Mouse (Mus musculus): ENCODE measurements around the gene Asb15. TPM values are rescaled to one million over a fixed set of nuclear protein-coding genes. Genes with fewer than 3 reads are reported as not detected.

The Asb15 gene
- total RNA-seq, 1 experiment from 2014 or later = not detected

DNA sequence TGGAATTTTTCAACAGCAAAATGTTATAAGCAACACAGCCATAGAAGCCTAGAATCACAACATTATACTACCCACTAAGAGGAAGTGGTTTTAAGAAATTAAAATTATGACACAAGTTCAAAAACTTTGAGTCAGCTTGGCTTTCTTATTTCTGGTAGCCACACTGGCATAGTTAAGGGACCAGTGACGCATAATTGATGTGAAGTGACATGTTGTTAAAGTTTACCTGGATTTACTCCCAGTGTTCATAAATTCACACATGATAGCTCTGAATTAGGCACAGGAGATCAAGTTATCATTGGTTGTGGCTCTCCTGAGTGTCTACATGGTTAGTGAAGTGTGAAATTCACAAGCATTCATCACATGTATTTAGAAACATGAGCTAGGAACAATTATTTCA, 36.9 kb downstream of the Asb15 start:
- DNase-seq = no peak

DNA sequence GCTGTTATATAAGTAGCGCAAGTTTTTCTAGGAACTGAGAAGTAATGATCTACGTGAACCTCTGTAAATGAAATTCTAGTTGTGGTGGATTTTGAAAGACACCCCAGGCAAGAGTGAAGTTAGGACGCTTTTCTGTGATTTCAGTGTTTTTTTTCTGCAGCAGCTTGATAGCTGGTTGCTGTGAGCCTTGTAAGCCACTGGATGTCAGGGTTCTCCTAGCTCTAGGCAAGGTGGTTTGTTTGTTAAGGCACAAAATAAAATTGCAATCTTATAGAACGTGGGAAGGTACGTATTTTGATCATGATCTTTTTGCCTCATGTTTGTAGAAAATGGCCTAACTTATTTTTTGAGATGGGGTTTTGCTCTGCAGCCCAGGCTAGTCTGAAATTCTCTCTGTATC, 41.0 kb downstream of the Asb15 start:
- no peak for DNase-seq

DNA sequence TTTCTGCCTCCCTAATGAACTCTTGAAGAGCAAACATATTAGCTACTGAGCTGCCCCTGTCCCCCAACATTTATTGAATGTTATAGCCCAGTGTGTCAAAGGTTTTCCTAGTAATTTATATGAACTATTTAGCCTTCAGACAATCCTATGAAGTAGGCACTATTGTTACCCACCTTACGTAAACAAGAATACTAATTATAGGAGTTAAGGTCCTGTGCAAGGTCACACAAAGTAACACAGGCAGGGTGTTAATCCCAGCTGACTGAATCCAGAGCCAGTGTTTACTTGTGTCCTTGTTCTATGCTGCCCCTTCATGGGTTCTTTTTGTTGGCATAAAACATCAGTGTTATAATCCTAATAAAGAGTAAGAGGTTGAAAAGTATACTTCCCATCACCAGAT, 41.8 kb downstream of the Asb15 start:
- no peak for DNase-seq

DNA sequence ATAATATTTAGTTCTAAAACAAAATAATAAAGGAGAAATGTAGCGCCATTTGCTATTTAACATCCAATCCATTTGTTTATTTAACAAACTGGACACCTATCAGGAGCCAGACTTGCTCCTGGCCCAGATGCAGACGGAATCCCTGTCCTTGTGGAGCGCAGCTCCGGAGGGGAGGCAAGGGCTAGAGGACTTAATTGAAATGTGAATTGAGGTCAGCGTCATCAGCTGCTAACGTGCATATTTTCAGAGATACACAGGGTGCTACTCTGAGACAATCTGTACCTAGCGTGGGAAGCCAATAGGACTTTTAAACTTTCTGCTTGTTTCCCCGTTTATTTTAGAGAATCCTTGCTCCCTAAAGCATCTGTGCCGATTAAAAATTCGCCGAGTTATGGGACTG, 42.3 kb downstream of the Asb15 start:
- no peak for DNase-seq

DNA sequence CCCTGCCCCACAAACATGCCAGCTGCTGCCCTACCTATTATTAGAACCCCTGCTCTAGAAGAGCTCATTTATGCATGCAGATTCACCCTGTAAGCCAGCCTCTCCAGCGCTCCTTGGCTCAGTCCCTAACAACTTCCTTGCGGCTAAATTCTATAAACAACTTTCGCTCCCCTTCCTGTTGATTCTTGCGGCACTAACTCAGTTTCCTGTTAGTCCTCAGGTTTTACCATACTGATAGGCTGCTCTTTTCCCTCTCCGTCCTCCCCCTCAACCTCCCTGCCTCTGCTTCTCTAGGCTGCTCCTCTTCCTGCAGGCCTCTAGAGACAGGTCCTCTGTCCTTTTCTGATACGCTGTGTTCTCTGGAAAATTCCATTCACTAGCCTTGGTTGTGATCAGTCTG, 43.2 kb downstream of the Asb15 start:
- DNase-seq = peak; percentile 9

DNA sequence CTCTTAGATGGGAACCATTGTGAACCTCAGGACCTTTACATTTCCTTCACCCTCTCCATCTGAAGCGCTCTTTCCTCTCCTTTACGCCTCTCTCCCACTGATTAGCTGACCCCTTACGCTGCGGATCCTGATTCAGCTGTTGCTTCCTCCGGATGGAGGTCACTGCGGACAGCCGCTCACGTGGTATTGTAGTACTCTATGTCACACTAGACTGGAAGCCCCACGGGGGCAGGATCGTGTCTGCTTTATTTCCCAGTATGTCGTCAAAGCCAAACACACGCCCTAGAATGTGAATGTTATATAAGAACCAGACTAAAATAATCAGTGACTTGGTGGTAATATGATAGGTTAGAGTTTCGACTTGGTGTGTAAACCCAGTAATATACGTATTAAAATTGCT, 44.5 kb downstream of the Asb15 start:
- no peak for DNase-seq

DNA sequence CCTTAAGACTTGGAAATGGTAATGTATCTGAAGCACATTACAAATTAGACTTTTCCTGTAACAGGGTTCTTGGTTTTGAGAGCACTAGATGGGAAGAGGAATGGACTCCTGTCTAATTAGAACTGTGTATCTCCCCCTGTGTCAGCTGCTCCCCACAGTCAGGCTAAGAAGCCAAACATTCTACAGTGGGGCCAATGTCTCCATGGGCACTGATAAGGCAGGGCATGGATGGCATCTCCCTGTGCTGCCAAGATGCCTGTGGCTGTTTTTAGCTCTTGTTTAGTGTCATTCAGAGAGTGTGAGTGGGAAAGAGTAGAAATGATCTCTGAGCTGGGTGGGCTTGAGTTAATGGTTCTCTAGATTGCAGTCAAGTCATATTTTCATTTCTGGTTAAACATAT, 45.4 kb downstream of the Asb15 start:
- DNase-seq = no peak

DNA sequence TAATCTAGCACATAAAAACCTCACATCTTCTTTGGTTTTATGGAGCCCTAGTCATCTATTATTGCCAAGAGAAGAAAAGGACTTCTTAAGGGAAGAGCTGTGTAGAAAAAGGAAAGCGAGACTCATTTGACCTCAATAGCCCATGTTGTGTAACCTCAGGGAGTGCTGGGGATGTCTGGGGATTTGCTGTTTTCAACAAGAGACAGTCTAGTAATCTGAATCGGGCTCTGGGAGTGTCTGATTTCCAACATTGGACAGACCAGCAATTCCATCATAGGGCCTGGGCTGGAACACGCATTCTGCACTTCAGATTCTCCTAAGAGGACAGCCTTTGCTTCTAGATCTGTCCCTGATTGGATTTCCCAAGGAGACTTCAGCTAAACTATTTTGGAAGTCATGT, 55.5 kb downstream of the Asb15 start:
- DNase-seq = no peak

DNA sequence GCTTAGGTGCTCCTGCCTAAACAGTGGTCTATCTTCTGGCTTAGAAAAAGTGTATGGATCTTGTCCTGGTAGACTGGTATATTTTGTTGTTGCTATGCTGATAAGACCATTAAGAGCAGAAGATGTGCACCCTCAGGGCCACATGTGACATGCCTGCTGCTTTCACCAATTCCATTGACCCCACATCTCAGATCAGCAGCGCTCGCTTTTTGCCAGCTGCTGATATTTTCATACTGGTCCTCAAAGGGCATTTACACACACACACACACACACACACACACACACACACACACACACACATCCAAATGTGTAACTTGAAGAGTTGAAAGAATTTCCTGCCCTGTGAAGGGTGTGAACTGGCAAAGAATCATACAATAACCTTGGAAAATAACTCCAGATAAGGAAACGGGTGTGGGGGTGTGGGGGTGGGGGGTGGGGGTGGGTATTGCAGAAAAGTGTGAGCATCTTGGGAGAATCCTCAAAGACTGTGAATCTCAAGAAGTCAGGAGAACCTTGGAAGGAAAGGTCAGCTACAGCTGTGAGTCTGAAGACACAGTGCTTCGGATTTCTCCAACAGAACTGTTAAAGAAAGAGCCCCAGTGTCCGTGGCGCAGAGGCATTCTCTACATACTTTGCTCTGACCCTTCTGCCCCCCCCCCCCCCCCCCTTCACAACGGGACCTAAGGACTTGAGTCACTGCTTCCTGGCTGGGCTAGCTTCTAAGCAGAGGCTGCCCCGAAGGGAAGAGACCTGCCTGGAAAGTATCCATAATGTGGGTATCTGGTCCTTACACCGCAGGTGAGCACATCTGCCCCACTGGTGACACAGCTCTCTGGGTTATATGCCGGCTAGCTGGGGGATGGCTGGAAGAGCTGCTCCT, 57.7 kb downstream of the Asb15 start:
- peak; percentile 23 for DNase-seq

DNA sequence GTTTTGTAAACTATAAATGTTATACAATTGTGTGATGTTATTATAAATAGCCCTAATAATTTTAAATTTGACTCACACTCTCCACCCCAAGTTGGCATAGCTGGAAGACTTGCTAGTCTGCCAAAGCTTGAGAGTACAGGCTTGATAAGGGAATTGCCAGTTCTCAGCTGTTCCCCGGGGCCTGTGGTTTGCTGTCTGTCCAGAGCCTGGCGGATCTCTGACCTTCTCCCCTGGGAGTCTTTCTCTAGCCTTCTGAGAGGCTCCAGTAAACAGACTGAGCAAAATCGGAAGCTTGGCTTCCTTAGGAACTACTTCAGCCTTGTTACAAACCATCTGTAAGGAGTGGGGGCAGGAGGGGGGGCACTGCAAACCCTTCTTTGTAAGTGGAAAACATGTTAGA, 58.9 kb downstream of the Asb15 start:
- peak; percentile 51 for DNase-seq

DNA sequence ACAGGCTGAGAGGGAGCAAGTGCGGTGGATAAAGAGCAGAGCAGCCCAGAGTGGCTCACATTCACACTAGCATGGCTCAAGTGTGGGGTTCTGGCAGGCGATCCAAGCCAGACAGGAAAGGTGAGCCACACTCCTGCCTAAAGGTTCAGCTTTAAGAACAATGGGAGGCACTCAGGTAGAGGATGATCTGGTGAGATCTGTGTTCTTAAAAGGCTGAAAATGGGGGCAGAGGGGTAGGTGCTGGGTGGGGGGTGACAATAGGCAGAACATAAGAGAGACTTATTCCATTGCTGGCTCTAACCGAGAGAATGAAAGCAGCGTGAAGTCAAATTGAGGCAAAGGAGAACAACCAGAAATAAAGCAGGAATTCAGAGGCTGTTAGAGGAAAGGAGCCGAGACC, 62.3 kb downstream of the Asb15 start:
- no peak for DNase-seq

DNA sequence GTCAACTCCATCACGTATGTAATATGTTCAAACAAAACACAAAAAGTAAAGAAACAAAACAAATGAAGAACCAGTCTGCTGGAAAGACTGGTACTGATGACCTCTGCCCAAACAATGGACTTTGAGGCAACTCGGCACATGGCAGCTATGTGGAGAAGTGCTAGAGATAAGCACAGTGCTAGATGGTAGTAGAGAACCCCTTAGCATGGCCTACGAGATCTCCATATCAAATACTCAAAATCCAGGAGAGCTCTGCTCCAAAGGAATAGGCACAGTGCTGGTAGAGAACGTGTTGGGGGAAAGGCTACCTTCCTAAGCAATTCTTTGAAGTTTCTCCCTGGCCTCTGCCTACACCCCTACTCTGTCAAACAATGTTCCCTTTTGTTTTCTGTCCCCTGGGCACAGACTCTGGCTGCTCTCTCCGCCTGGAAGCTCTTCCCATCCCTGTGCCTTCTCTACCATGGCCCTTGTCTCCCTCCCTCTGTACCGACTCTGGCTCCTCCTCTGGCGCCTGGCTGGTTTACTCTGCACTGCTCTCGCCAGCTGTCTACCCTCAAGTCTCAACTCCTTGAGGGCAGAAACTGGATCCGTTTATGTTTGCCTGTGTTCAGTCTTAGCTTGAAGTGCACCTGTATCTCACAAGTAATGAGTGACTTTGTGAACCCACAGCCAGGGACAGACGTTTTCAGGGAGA, 63.7 kb downstream of the Asb15 start:
- DNase-seq = no peak

DNA sequence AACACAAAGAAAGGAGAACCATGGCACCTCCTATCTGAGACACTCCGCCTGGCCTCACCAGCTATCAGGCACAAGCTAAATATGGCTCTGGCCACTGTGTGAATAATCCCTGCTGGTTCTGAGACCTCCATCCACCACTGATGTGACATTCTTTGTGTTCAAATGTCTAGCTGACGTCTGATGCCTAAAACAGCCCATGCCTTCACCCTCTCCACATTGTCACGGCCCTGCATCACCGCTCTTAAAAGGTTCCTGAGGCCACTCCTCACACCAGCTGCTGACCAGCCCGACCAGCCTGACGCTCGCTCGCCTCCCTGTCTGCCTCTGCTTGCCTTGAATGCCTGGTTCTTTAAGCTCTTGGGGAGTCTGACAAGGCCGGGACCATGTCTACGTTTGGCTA, 69.6 kb downstream of the Asb15 start, which contains the start of gene Lmod2:
TSS of gene Lmod2 (plus strand) at position 263 of the 400 bp plus-strand sequence.
- DNase-seq = no peak

DNA sequence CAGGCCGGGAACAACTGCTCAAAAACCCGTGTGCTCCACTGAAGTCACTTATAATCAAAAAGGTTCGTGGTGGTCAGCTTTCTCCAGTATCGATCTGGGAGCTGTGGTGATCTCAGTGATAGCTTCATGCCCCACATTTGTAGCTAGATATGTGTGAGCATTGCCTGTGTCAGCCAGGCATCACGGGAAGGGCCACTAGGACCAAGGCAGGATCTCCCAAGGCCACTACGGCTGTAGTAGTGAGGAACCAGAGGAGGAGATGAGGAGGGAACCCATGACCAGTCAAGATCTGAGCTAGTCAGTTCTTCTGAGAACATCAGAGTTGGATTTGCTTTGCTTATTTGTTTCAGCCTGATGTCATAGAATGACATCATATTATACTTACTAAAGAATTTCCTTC, 71.2 kb downstream of the Asb15 start:
- no peak for DNase-seq

DNA sequence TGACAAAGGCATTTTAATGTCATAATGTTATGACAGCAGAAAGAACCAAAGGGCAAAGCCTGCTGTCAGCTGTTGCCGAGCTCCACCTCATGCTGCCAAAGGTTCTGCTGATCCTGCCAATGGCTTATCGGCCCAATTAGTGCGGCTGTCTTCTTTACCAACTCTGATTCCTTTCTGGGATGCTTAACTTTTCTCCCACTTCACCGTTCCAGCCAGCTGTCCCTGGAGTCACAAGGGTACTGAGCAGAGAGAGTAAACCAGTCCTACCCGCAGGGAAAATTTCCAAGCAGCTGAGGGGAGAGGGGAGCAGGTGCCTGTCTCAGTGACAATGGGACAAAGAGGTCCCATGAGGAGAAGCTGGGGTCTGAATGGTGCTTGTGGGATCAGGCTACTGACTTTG, 71.7 kb downstream of the Asb15 start:
- DNase-seq = no peak

DNA sequence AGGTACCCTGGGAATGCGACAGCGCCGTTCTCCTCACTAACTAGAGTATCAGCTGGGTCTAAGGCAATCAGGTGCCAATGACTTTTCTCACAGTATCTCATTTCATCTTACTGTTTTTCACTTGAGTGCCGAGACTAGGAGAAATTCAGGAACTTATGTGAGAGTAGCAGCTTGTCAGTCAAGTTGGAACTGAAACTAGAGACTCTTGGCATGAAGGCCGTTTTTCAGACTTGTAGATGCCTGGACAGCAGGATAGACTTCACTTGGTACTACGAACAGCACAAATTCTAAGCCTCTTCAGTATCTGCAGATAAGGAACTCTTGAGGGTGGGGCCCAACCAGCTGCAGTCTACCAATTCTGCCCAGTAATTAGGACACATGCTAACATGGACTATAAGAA, 72.2 kb downstream of the Asb15 start:
- no peak for DNase-seq

DNA sequence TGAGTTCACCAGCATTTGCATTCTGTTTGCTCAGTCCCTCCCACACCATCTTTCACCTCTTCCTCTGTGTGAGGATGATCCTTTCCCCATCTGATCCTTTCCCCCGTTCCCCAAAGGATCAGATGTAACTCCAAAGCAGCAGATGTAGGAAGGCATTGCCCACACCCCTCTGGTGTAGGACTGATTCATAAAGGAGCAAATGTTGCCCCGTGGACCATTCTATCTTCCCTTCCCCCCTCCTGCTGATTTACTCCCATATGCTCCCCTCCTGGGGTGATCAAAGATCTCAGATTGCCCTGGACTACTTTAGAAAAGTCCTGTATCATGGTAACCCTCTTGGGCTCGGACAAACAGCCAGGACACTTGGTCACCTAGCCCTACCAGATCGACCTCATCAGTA, 72.8 kb downstream of the Asb15 start:
- DNase-seq = no peak

DNA sequence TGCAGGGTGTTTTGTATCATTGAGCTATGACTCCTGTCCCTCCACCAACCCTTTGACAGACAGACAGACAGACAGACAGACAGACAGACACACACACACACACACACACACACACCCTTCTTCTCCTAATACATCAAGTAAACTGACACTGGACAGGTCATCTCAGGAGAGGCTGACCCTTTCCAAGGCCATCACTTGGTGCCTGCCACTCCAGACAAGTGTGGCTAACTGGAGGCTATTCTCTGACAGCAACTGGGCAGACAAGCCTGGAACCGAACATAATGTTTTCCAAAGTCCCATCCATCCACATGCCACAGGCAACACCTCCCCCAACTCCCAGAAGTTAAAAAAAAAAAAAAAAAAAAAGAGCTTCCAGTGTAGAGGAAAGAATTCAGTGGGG, 73.7 kb downstream of the Asb15 start:
- peak; percentile 18 for DNase-seq

DNA sequence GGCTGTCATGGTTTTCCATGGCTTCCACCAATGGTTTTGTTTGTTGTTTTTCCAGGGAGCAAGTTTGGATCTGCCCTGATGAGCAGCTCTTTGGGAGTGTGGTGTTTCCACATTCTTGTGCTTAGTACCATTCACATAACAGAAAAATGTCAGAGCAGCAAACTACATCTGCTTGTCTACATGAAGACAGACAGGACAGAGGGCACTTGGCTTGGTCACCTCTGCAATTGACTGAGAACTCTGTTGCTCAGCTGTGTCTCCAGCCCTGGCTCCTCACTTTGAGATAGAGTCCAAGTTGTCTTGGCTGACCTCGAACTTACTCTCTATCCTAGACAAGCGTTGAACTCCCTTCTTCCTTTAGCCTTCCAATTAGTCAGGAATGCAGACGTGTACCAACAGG, 74.4 kb downstream of the Asb15 start:
- no peak for DNase-seq

DNA sequence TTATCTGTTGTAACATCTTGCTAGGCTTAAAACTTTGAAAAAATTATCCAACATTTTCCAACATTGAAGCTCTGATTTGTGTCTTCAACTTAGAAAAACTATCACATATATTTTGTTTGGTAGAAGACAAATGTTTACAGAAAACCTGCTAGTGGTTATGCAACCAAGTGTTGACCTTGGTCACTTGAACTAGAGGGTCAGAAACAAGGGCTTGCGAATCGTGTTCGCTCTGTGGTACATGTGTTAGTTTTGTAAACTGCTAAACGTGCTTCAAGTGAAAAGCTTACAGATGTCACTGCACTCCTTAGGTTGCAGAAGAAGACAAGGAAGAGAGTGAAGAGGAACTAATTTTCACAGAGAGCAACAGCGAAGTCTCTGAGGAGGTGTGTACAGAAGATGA, 75.0 kb downstream of the Asb15 start:
- DNase-seq = no peak

DNA sequence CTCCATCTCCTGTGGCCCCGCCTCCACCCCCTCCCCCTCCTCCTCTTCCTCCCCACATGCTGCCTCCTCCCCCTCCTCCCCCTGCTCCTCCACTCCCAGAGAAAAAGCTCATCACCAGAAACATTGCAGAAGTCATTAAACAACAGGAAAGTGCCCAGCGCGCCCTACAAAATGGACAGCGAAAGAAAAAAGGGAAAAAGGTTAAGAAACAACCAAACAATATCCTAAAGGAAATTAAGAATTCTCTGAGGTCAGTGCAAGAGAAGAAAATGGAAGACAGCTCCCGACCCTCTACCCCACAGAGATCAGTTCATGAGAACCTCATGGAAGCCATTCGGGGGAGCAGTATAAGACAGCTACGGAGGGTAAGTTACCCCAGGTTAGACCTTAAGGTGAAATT, 76.3 kb downstream of the Asb15 start:
- DNase-seq = no peak

DNA sequence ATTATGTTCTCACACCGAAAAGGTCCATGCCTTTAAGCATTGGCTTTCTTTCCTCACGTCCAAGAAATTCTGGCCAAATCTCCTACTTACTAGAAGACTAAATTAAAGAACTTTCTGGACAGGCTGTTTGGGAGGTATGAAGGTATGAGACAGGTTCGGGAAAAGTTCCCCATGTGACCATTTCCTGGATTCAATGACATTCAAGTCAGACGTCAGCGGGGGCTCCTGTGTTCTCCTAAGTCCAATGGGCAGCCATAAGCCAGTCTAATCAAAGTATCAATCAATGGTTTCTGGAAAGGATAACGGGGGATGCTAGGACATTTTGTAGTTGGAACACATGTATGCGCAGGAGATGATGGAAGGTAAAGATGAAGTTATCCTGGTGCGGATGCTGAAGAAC, 77.7 kb downstream of the Asb15 start:
- DNase-seq = no peak

DNA sequence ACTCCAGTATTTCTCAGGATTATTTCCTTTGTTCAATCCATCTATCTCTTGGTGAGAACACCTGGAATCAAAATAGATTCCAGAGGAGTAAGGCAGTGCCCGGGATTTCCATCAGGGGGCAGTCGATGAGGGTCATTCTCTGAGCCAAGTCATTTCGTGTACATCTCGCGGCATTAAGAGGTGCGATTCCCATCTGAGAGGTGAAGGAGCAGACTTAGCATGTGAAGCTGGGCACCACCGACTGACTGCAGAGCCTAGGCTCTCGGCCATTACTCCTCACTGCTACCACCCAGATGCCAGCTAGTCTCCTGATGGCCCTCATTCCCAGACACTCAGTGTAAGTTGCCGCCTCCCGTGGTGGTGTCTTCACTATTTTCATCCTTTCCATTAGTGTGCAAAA, 78.6 kb downstream of the Asb15 start:
- DNase-seq = no peak

DNA sequence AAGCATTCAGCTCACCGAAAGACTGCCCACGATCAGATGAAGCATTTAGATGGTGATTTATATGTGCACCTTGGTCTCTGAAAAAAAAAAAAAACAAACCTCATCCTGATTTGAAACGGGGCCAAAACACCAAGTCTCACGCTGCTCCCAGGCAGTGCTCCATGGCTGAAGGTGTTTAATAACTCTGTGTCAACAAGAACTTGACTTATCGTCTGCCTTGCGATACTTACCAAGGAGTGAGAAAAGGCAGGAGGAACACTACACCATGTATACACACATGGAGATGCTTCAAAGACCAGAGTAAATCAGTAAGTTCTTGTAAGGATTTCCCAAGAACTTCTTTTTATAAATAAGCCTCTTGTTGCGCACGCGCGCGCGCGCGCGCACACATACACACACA, 79.6 kb downstream of the Asb15 start:
- no peak for DNase-seq
